Mouse (Mus musculus) neural tube, embryonic 11.5 days (tissue): ENCODE results near the gene Zfp683. TPM values are rescaled to one million over a fixed set of nuclear protein-coding genes. Genes with fewer than 3 reads are reported as not detected.

Source experiments
- ATAC-seq: fragments of 200-750 bp; cut with Nextera tagmentation; 2 replicates; pipeline ENCODE4 v1.8.0; 2017; ENCODE audit warnings: moderate number of reproducible peaks, mild to moderate bottlenecking, moderate TSS enrichment, moderate library complexity; ENCODE audit not compliant: insufficient read depth, low FRiP score, low TSS enrichment
- DNase-seq: peaks from one replicate; pipeline ENCODE4 v3.0.0-alpha.2; 2015; ENCODE audit warnings: low spot score
- H3K27ac ChIP-seq: fragments of 300-500 bp; sonication (generic); 2 replicates; pipeline ENCODE4 v1.5.1; 2014; ENCODE audit warnings: low read depth, mild to moderate bottlenecking, low read length
- H3K27me3 ChIP-seq: fragments of 300-500 bp; sonication (generic); 2 replicates; pipeline ENCODE4 v1.6.1; 2014; ENCODE audit warnings: mild to moderate bottlenecking, low read length, mixed read lengths; ENCODE audit not compliant: control insufficient read depth, insufficient read depth
- H3K36me3 ChIP-seq: fragments of 300-500 bp; sonication (generic); 2 replicates; pipeline ENCODE4 v1.6.1; 2014; ENCODE audit warnings: mild to moderate bottlenecking, low read length, moderate library complexity, mixed read lengths; ENCODE audit not compliant: control insufficient read depth, insufficient read depth
- H3K4me1 ChIP-seq: fragments of 300-500 bp; sonication (generic); 2 replicates; pipeline ENCODE4 v1.6.1; 2014; ENCODE audit warnings: low read length, mixed read lengths; ENCODE audit not compliant: control insufficient read depth, insufficient read depth
- H3K4me2 ChIP-seq: fragments of 300-500 bp; sonication (generic); 2 replicates; pipeline ENCODE4 v1.6.1; 2014; ENCODE audit warnings: low read depth, mild to moderate bottlenecking, moderate library complexity
- H3K4me3 ChIP-seq: fragments of 300-500 bp; sonication (generic); 2 replicates; pipeline ENCODE4 v1.5.1; 2014; ENCODE audit warnings: low read depth, low read length
- H3K9ac ChIP-seq: fragments of 300-500 bp; sonication (generic); 2 replicates; pipeline ENCODE4 v1.6.1; 2014; ENCODE audit warnings: mild to moderate bottlenecking, low read length
- H3K9me3 ChIP-seq: fragments of 300-500 bp; sonication (generic); 2 replicates; pipeline ENCODE4 v1.6.1; 2016; ENCODE audit warnings: low read length; ENCODE audit not compliant: control insufficient read depth
- WGBS: fragments of 180-500 bp; shearing (Covaris S2); extraction: QIAGEN DNeasy Blood & Tissue Kit; methylation state at CpG from one replicate; pipeline ENCODE4 v1.1.7; 2014; 5-methylcytosine and 5-hydroxymethylcytosine counted together
- polyA plus RNA-seq: library from polyadenylated mRNA; unstranded; fragments of >200 nt; fragmentation: Nextera tagmentation; extraction: Ambion mirVana; gene quantifications from 2 replicates; pipeline ENCODE4 v1.2.1, GENCODE M21; 2014

The Zfp683 gene
- polyA plus RNA-seq, 1 experiment from 2014 or later, result not detected

- no peaks in the 10 kb centered on the region for H3K27me3 ChIP-seq
- no peak overlapping the region for H3K9ac ChIP-seq
- H3K4me1 ChIP-seq, result no peaks in the 10 kb centered on the region
- no peak overlapping the region for H3K4me2 ChIP-seq
- DNase-seq (peak; percentile 48), ATAC-seq (no peak)
- H3K36me3 ChIP-seq, result no peaks in the 10 kb centered on the region
- 57% methylated on average over 9 of the region's 9 CpGs for WGBS
- H3K4me3 ChIP-seq, result no peak overlapping the region
- H3K27ac ChIP-seq, result no peak overlapping the region
- no peaks in the 10 kb centered on the region for H3K9me3 ChIP-seq
Observed at GRCm38 (mm10) chr4:134041317-134042123, 12.1 kb upstream of the Zfp683 start.

GRCm38 (mm10) chr4:134043041-134043440 is 10.6 kb upstream of the Zfp683 start:
- Histone ChIP-seq H3K4me2 (no peak overlapping the region), H3K27me3 (no peaks in the 10 kb centered on the region), H3K36me3 (no peaks in the 10 kb centered on the region), H3K4me3 (no peak overlapping the region), H3K4me1 (no peaks in the 10 kb centered on the region), H3K27ac (no peak overlapping the region), H3K9me3 (no peaks in the 10 kb centered on the region), H3K9ac (no peak overlapping the region)
- DNase-seq (no peak), ATAC-seq (no peak)
- WGBS, result 72% methylated on average over 2 of the region's 2 CpGs

- WGBS, result 58% methylated on average over 5 of the region's 5 CpGs
- Histone ChIP-seq H3K9ac (no peak overlapping the region), H3K4me1 (no peaks in the 10 kb centered on the region), H3K27ac (no peak overlapping the region), H3K36me3 (no peaks in the 10 kb centered on the region), H3K9me3 (no peaks in the 10 kb centered on the region), H3K4me3 (no peak overlapping the region), H3K27me3 (no peaks in the 10 kb centered on the region), H3K4me2 (no peak overlapping the region)
- ATAC-seq (no peak), DNase-seq (no peak)
Observed at GRCm38 (mm10) chr4:134047648-134048047, 6.0 kb upstream of the Zfp683 start.

GRCm38 (mm10) chr4:134051912-134052311 is 1.7 kb upstream of the Zfp683 start:
- no peak for ATAC-seq
- 92% methylated on average over 5 of the region's 5 CpGs for WGBS
- no peaks in the 10 kb centered on the region for H3K36me3 ChIP-seq

GRCm38 (mm10) chr4:134052560-134052959 is 1.1 kb upstream of the Zfp683 start:
- no peak for DNase-seq
- Histone ChIP-seq H3K9me3 (no peaks in the 10 kb centered on the region), H3K9ac (no peak overlapping the region), H3K36me3 (no peaks in the 10 kb centered on the region), H3K4me3 (no peak overlapping the region), H3K27me3 (no peaks in the 10 kb centered on the region), H3K4me2 (no peak overlapping the region), H3K4me1 (no peaks in the 10 kb centered on the region), H3K27ac (no peak overlapping the region)
- no peak for ATAC-seq
- WGBS, result 51% methylated on average over 8 of the region's 8 CpGs

More at GRCm38 (mm10) chr4:134051912-134052311, 1.7 kb upstream of the Zfp683 start:
- H3K9ac ChIP-seq, result no peak overlapping the region
- no peaks in the 10 kb centered on the region for H3K9me3 ChIP-seq
- H3K27me3 ChIP-seq, result no peaks in the 10 kb centered on the region
- H3K27ac ChIP-seq, result no peak overlapping the region
- H3K4me3 ChIP-seq, result no peak overlapping the region
- H3K4me2 ChIP-seq, result no peak overlapping the region
- DNase-seq, result no peak
- no peaks in the 10 kb centered on the region for H3K4me1 ChIP-seq

- Histone ChIP-seq H3K4me1 (no peaks in the 10 kb centered on the region), H3K27ac (no peak overlapping the region), H3K36me3 (no peaks in the 10 kb centered on the region), H3K27me3 (no peaks in the 10 kb centered on the region), H3K9me3 (no peaks in the 10 kb centered on the region), H3K4me2 (no peak overlapping the region), H3K9ac (no peak overlapping the region), H3K4me3 (no peak overlapping the region)
- 31% methylated on average over 14 of the region's 14 CpGs for WGBS
- no peak for ATAC-seq
- no peak for DNase-seq
Observed at GRCm38 (mm10) chr4:134058166-134058715, 4.6 kb downstream of the Zfp683 start.

GRCm38 (mm10) chr4:134058908-134059307 is 5.3 kb downstream of the Zfp683 start:
- Histone ChIP-seq H3K9me3 (no peaks in the 10 kb centered on the region), H3K4me1 (no peaks in the 10 kb centered on the region), H3K9ac (no peak overlapping the region), H3K4me2 (no peak overlapping the region), H3K4me3 (no peak overlapping the region), H3K27ac (no peak overlapping the region), H3K27me3 (no peaks in the 10 kb centered on the region), H3K36me3 (no peaks in the 10 kb centered on the region)
- ATAC-seq (no peak), DNase-seq (no peak)
- WGBS, result 85% methylated on average over 6 of the region's 6 CpGs

GRCm38 (mm10) chr4:134060135-134060865 is 6.7 kb downstream of the Zfp683 start, which contains the start of gene Crybg2:
TSS of gene Crybg2 (plus strand) at chr4:134060815.
- no peak for ATAC-seq
- Histone ChIP-seq H3K36me3 (no peaks in the 10 kb centered on the region), H3K4me1 (no peaks in the 10 kb centered on the region), H3K9ac (no peak within 1 kb of the TSS), H3K27me3 (0 out of 2 replicates have a peak, but pooled peaks cover 2% of the 10 kb centered on the region), H3K27ac (no peak within 1 kb of the TSS), H3K4me3 (no peak within 1 kb of the TSS), H3K4me2 (no peak within 1 kb of the TSS), H3K9me3 (no peaks in the 10 kb centered on the region)
- whole genome bisulfite sequencing, result 39% methylated on average over 28 of the region's 28 CpGs
- DNase-seq, result no peak
